Mouse (Mus musculus) myocyte (in vitro differentiated cells): ENCODE results near the gene Hnrnpr. TPM values are rescaled to one million over a fixed set of nuclear protein-coding genes. Genes with fewer than 3 reads are reported as not detected.

Experiments
- H3K27me3 ChIP-seq: one replicate; pipeline ENCODE4 v1.6.1; 2011; ENCODE audit not compliant: control insufficient read depth, insufficient read depth, insufficient read length
- H3K36me3 ChIP-seq: one replicate; pipeline ENCODE4 v1.6.1; 2011; ENCODE audit not compliant: control insufficient read depth, insufficient read depth
- H3K4me2 ChIP-seq: one replicate; pipeline ENCODE4 v1.6.1; 2011; ENCODE audit warnings: low read depth, control low read depth
- H3K4me3 ChIP-seq: one replicate; pipeline ENCODE4 v1.5.1; 2011; ENCODE audit warnings: mild to moderate bottlenecking, control low read depth, moderate library complexity
- H3K79me2 ChIP-seq: one replicate; pipeline ENCODE4 v1.6.1; 2011; ENCODE audit not compliant: control insufficient read depth, insufficient read depth
- H3ac ChIP-seq: one replicate; pipeline ENCODE4 v1.6.1; 2011; ENCODE audit not compliant: control insufficient read depth, insufficient read length
- CEBPB ChIP-seq: IDR thresholded peaks from 2 replicates; pipeline ENCODE4 v1.6.1; 2011; ENCODE audit warnings: mild to moderate bottlenecking, moderate library complexity; ENCODE audit not compliant: poor library complexity, insufficient read depth, severe bottlenecking
- E2F4 ChIP-seq: IDR thresholded peaks from one replicate; pipeline ENCODE4 v1.6.1; 2011; ENCODE audit warnings: mild to moderate bottlenecking, control low read depth, moderate library complexity; ENCODE audit not compliant: insufficient read depth
- MAX ChIP-seq: IDR thresholded peaks from one replicate; pipeline ENCODE4 v1.6.1; 2011; ENCODE audit warnings: low read depth, mild to moderate bottlenecking, control low read depth
- MYOD1 ChIP-seq, 3 experiments: IDR thresholded peaks; one replicate each; pipeline ENCODE4 v1.6.1; 2011; ENCODE audit warnings: control low read depth in 2 of 3, low read depth in 2 of 3, mild to moderate bottlenecking in 2 of 3, moderate library complexity in 1 of 3; ENCODE audit not compliant: insufficient read length in 2 of 3, control insufficient read depth in 1 of 3
- MYOG ChIP-seq, 3 experiments: IDR thresholded peaks; one replicate each; pipeline ENCODE4 v1.6.1; 2011; ENCODE audit warnings: control low read depth in 2 of 3, low read depth in 2 of 3, mild to moderate bottlenecking in 2 of 3; ENCODE audit not compliant: insufficient read length in 2 of 3, control insufficient read depth in 1 of 3, insufficient read depth in 1 of 3
- POLR2A ChIP-seq: IDR thresholded peaks from one replicate; pipeline ENCODE4 v1.6.1; 2011; ENCODE audit warnings: low read depth, mild to moderate bottlenecking, control low read depth, moderate library complexity; ENCODE audit not compliant: insufficient read length
- POLR2AphosphoS2 ChIP-seq: IDR thresholded peaks from one replicate; pipeline ENCODE4 v1.6.1; 2011; ENCODE audit warnings: low read depth, control low read depth; ENCODE audit not compliant: insufficient read length
- REST ChIP-seq: IDR thresholded peaks from one replicate; pipeline ENCODE4 v1.6.1; 2011; ENCODE audit warnings: mild to moderate bottlenecking, control low read depth, moderate library complexity; ENCODE audit not compliant: insufficient read depth, insufficient read length
- SRF ChIP-seq: IDR thresholded peaks from one replicate; pipeline ENCODE4 v1.6.1; 2011; ENCODE audit warnings: low read depth; ENCODE audit not compliant: control insufficient read depth, insufficient read length
- TCF12 ChIP-seq: IDR thresholded peaks from one replicate; pipeline ENCODE4 v1.6.1; 2011; ENCODE audit warnings: mild to moderate bottlenecking, control low read depth; ENCODE audit not compliant: poor library complexity, insufficient read depth, severe bottlenecking
- TCF3 ChIP-seq: IDR thresholded peaks from one replicate; pipeline ENCODE4 v1.6.1; 2011; ENCODE audit warnings: low read depth, control low read depth; ENCODE audit not compliant: insufficient read length
- USF1 ChIP-seq: IDR thresholded peaks from one replicate; pipeline ENCODE4 v1.6.1; 2011; ENCODE audit warnings: low read depth, mild to moderate bottlenecking, control low read depth, moderate library complexity
- polyA plus RNA-seq: library from polyadenylated mRNA; unstranded; fragments of >200 nt; fragmentation: generic; extraction: Trizol; gene quantifications from one replicate; pipeline ENCODE4 v1.2.1, GENCODE M21; 2012; ENCODE audit warnings: missing spikeins

Gene Hnrnpr
- polyA plus RNA-seq, 1 experiment, result 25.1 TPM

DNA sequence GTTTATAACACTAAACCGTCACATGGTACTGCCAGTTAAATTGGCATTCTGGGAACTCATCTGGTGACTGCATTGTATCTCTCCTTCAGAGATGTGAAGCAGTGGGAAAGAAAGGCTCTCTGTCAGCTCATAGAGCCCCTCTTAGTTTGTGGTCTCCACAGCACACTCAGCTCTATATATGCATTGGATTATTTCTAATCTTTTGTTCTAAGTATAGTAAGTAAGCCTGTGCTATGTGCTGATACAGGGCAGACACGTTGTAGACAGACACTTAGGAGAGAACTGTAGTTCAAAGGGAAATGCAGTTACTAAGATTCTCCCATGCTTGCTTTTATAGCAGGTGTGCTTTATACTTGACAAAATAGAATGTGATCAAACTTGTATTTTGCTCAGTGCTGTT is 24.3 kb downstream of the Hnrnpr start:
- Histone ChIP-seq H3K4me2 (no peak overlapping the region), H3K79me2 (peaks cover 44% of the 10 kb centered on the region), H3K27me3 (no peaks in the 10 kb centered on the region), H3K4me3 (no peak overlapping the region), H3ac (no peak overlapping the region), H3K36me3 (peaks cover 65% of the 10 kb centered on the region)
- TF ChIP-seq REST (no peak), SRF (no peak), TCF12 (no peak), USF1 (no peak), E2F4 (no peak), TCF3 (no peak), MAX (no peak), POLR2A (no peak), CEBPB (no peak), MYOD1 (IDR thresholded peaks at IDR 0.05; ENCODE audit: control insufficient read depth in 1 of 3, insufficient read length in 2 of 3, low read depth in 2 of 3) (no peak), MYOG (IDR thresholded peaks at IDR 0.05; ENCODE audit: control insufficient read depth in 1 of 3, insufficient read depth in 1 of 3, insufficient read length in 2 of 3, low read depth in 2 of 3) (no peak), POLR2AphosphoS2 (no peak)

DNA sequence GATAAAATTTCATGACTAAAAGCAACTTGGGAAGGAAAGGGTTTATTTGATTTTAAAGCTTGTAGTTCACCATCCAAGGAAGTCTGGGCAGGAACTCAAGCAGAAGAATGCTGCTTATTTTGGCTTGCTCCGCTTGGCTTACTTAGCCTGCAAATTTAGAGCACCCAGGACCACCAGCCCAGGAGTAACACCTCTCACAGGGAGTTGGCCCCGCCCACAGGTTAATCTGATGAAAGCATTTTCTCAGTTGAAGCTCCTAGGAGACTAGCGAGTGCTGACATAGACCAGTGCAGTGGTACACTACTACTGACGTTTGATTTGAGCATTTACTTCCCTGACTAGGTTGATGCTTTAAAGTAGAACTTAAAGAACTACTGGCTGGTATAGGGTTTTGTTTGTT is 26.4 kb downstream of the Hnrnpr start:
- Histone ChIP-seq H3K27me3 (no peaks in the 10 kb centered on the region), H3K4me3 (no peak overlapping the region), H3K36me3 (peaks cover 54% of the 10 kb centered on the region), H3K79me2 (peaks cover 29% of the 10 kb centered on the region), H3ac (no peak overlapping the region), H3K4me2 (no peak overlapping the region)
- TF ChIP-seq CEBPB (no peak), SRF (no peak), REST (no peak), MAX (no peak), E2F4 (no peak), USF1 (no peak), POLR2AphosphoS2 (no peak)

DNA sequence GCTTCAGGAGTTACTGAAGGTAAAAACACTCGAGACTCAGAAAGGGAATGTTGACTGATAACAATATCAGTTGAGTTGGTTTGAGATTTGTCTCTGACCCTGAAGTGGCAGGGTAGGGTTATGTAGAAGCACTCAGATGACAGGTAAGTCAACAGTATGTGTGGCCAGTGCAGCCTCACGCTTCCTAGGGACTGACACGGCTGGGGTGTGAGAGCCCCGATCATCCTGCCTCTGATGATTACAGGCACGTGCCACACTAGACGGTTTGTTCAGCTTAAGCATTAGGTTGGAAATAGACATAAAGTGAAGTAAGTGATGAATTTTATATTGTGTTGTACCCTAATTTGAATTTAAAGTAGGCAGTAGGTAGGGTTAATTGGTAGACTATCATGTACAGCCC is 38.9 kb downstream of the Hnrnpr start:
- TF ChIP-seq MAX, result no peak
- TF ChIP-seq TCF3, result no peak
- TF ChIP-seq POLR2A, result no peak
- no peak for TF ChIP-seq TCF12
- TF ChIP-seq POLR2AphosphoS2, result no peak
- TF ChIP-seq REST, result no peak
- TF ChIP-seq MYOD1 (IDR thresholded peaks at IDR 0.05; ENCODE audit: control insufficient read depth in 1 of 3, insufficient read length in 2 of 3, low read depth in 2 of 3), result no peak
- no peak for TF ChIP-seq SRF
- TF ChIP-seq USF1, result no peak
- TF ChIP-seq MYOG (IDR thresholded peaks at IDR 0.05; ENCODE audit: control insufficient read depth in 1 of 3, insufficient read depth in 1 of 3, insufficient read length in 2 of 3, low read depth in 2 of 3), result no peak
- TF ChIP-seq CEBPB, result no peak
- TF ChIP-seq E2F4, result no peak
- H3K79me2 ChIP-seq, result no peaks in the 10 kb centered on the region
- H3K4me3 ChIP-seq, result no peak overlapping the region
- H3K4me2 ChIP-seq, result no peak overlapping the region
- H3ac ChIP-seq, result no peak overlapping the region
- H3K36me3 ChIP-seq, result peaks cover 35% of the 10 kb centered on the region
- no peaks in the 10 kb centered on the region for H3K27me3 ChIP-seq

- Histone ChIP-seq H3K4me3 (no peak overlapping the region), H3K4me2 (no peak overlapping the region), H3K27me3 (no peaks in the 10 kb centered on the region), H3K36me3 (peaks cover 23% of the 10 kb centered on the region), H3ac (no peak overlapping the region), H3K79me2 (no peaks in the 10 kb centered on the region)
- TF ChIP-seq MYOG (IDR thresholded peaks at IDR 0.05; ENCODE audit: control insufficient read depth in 1 of 3, insufficient read depth in 1 of 3, insufficient read length in 2 of 3, low read depth in 2 of 3) (no peak), MAX (no peak), TCF12 (no peak), MYOD1 (IDR thresholded peaks at IDR 0.05; ENCODE audit: control insufficient read depth in 1 of 3, insufficient read length in 2 of 3, low read depth in 2 of 3) (no peak), E2F4 (no peak), TCF3 (no peak), CEBPB (no peak), POLR2AphosphoS2 (no peak)
These were observed 46.3 kb downstream of the Hnrnpr start for GRCm38 (mm10) chr4:136357026-136357425.

DNA sequence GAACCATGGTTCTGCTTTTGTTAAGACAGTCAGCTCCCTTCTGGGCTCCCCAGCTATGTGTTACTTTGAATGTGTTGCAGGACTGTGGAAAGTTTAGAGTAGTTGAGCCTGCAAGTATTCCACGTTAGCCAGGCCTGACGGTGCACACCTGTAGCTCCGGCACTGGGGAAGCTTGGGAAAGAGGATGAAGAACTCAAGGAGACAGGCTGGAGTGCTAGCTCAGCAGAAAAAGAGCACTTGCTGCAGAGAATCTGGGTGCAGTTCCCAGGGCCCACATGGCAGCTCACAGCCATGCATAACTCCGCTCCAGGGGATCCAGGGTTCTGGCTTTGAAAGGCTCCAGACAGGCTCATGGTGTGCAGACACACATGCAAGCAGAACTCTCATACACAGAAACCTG is 46.7 kb downstream of the Hnrnpr start:
- Histone ChIP-seq H3K36me3 (peaks cover 23% of the 10 kb centered on the region), H3K79me2 (no peaks in the 10 kb centered on the region), H3K4me2 (no peak overlapping the region), H3K27me3 (no peaks in the 10 kb centered on the region), H3K4me3 (no peak overlapping the region), H3ac (no peak overlapping the region)
- TF ChIP-seq REST, result no peak
- TF ChIP-seq POLR2AphosphoS2, result no peak
- no peak for TF ChIP-seq MYOD1 (IDR thresholded peaks at IDR 0.05; ENCODE audit: control insufficient read depth in 1 of 3, insufficient read length in 2 of 3, low read depth in 2 of 3)
- no peak for TF ChIP-seq POLR2A
- no peak for TF ChIP-seq USF1
- TF ChIP-seq TCF12, result no peak
- TF ChIP-seq SRF, result no peak
- TF ChIP-seq TCF3, result no peak
- TF ChIP-seq E2F4, result no peak
- TF ChIP-seq MYOG (IDR thresholded peaks at IDR 0.05; ENCODE audit: control insufficient read depth in 1 of 3, insufficient read depth in 1 of 3, insufficient read length in 2 of 3, low read depth in 2 of 3), result no peak
- TF ChIP-seq MAX, result no peak
- no peak for TF ChIP-seq CEBPB
